In genomic region chr2:131726533-131726932, GRCm38 (mm10) we compare ENCODE assay signal across 13 mouse cellular contexts.
"Had no signal": no experiment of that assay in that cellular context is flagged by ENCODE, and none has a peak within 500 bp of the region (broad histone marks: within the 10 kb centered on the region; RNA-seq: fewer than 3 reads in every experiment).

No protein-coding gene starts in this region.

- H3K4me2 ChIP-seq: kidney, embryonic 15.5 days; limb, embryonic 12.5 days; midbrain, embryonic 15.5 days; neural tube, embryonic 12.5 days had no signal

- ATAC-seq: midbrain, embryonic 15.5 days had no signal

- H3K9ac ChIP-seq: kidney, embryonic 15.5 days; limb, embryonic 12.5 days; liver, embryonic 14.5 days; midbrain, embryonic 15.5 days; neural tube, embryonic 12.5 days had no signal

- H3K36me3 ChIP-seq: kidney, embryonic 15.5 days; limb, embryonic 12.5 days; midbrain, embryonic 10.5 days; midbrain, embryonic 15.5 days; neural tube, embryonic 12.5 days had no signal

- H3K9me3 ChIP-seq: midbrain, embryonic 15.5 days had no signal

- DNase-seq: kidney, adult 18-20 months; kidney, postnatal 14 days; lung, adult 18-20 months; lung, postnatal 4 days; right cerebral cortex, postnatal 14 days; thymus, adult 2 months; thymus, postnatal 36 days had no signal

- H3K4me1 ChIP-seq: kidney, embryonic 15.5 days; limb, embryonic 12.5 days; midbrain, embryonic 10.5 days; midbrain, embryonic 15.5 days; neural tube, embryonic 12.5 days had no signal

- H3K27me3 ChIP-seq: kidney, embryonic 15.5 days; limb, embryonic 12.5 days; midbrain, embryonic 15.5 days; neural tube, embryonic 12.5 days had no signal

- H3K4me3 ChIP-seq: kidney, embryonic 15.5 days; limb, embryonic 12.5 days; midbrain, embryonic 10.5 days; midbrain, embryonic 15.5 days; neural tube, embryonic 12.5 days had no signal

- H3K27ac ChIP-seq: kidney, embryonic 15.5 days; limb, embryonic 12.5 days; liver, embryonic 14.5 days; midbrain, embryonic 10.5 days; midbrain, embryonic 15.5 days; neural tube, embryonic 12.5 days had no signal
